Mouse (Mus musculus) lung, postnatal 0 days (tissue): ENCODE measurements around the gene Eef1a1. TPM values are rescaled to one million over a fixed set of nuclear protein-coding genes. Genes with fewer than 3 reads are reported as not detected.

Experiments
- ATAC-seq: fragments of 200-750 bp; cut with Nextera tagmentation; 2 replicates; pipeline ENCODE4 v1.8.0; 2017; ENCODE audit warnings: moderate library complexity
- DNase-seq: peaks from one replicate; pipeline ENCODE4 v3.0.0-alpha.2; 2016; ENCODE audit warnings: low spot score
- H3K27ac ChIP-seq: fragments of 300-500 bp; sonication (generic); 2 replicates; pipeline ENCODE4 v1.5.1; 2014; ENCODE audit warnings: antibody characterized with exemption, mild to moderate bottlenecking, low read length, mixed read lengths
- H3K27me3 ChIP-seq: fragments of 300-500 bp; sonication (generic); replicated peaks from 2 replicates; pipeline ENCODE4 v1.6.1; 2014; ENCODE audit warnings: low read length, mixed read lengths; ENCODE audit not compliant: insufficient read depth
- H3K36me3 ChIP-seq: fragments of 300-500 bp; sonication (generic); 2 replicates; pipeline ENCODE4 v1.6.1; 2014; ENCODE audit warnings: low read length, mixed read lengths; ENCODE audit not compliant: insufficient read depth
- H3K4me1 ChIP-seq: fragments of 300-500 bp; sonication (generic); 2 replicates; pipeline ENCODE4 v1.6.1; 2014; ENCODE audit warnings: antibody characterized with exemption, low read depth, low read length, mixed read lengths; ENCODE audit not compliant: insufficient read depth
- H3K4me2 ChIP-seq: fragments of 300-500 bp; sonication (generic); replicated peaks from 2 replicates; pipeline ENCODE4 v1.6.1; 2014; ENCODE audit warnings: low read depth, mild to moderate bottlenecking, low read length, moderate library complexity, mixed read lengths
- H3K4me3 ChIP-seq: fragments of 300-500 bp; sonication (generic); 2 replicates; pipeline ENCODE4 v1.5.1; 2014; ENCODE audit warnings: low read depth, low read length
- H3K9ac ChIP-seq: fragments of 300-500 bp; sonication (generic); replicated peaks from 2 replicates; pipeline ENCODE4 v1.6.1; 2014; ENCODE audit warnings: low read depth, mild to moderate bottlenecking
- H3K9me3 ChIP-seq: fragments of 300-500 bp; sonication (generic); 2 replicates; pipeline ENCODE4 v1.6.1; 2016; ENCODE audit warnings: low read length, mixed read lengths
- CTCF ChIP-seq: IDR thresholded peaks from 2 replicates; pipeline ENCODE4 v1.5.1; 2016; ENCODE audit warnings: antibody characterized with exemption, mild to moderate bottlenecking
- EP300 ChIP-seq: IDR thresholded peaks from 2 replicates; pipeline ENCODE4 v1.6.1; 2016; ENCODE audit warnings: antibody characterized with exemption, mild to moderate bottlenecking, control low read depth
- WGBS: fragments of 180-500 bp; shearing (Covaris S2); extraction: QIAGEN DNeasy Blood & Tissue Kit; methylation state at CpG from one replicate; pipeline ENCODE4 v1.1.7; 2014; 5-methylcytosine and 5-hydroxymethylcytosine counted together
- microRNA-seq: library from miRNA; unstranded; fragments of <30 nt; microRNA quantifications from one replicate; pipeline ENCODE4, GENCODE M21; 2016
- polyA plus RNA-seq: library from polyadenylated mRNA; unstranded; fragments of >200 nt; fragmentation: Nextera tagmentation; extraction: Ambion mirVana; gene quantifications from 2 replicates; pipeline ENCODE4 v1.2.1, GENCODE M21; 2015

The Eef1a1 gene
- polyA plus RNA-seq, 1 experiment from 2014 or later, result 2,930 TPM

DNA sequence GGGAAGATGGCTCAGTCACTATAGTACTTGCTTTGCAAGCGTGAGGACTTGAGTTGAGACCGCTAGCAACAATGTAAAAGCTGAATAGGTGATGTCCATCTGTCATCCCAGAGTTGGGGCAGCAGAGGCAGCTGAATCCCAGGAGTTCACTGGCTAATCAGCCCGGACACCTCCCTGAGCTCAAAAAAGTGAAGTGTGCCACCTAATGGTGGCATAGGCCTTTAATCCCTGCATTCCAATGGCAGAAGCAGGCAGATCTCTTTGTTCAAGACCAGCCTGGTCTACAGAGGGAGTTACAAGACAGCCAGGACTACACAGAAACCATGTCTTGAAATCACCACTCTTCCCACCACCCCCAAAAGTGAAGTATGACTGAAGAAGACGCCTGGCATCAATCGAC lies 56.5 kb downstream of the Eef1a1 start:
- TF ChIP-seq CTCF (peak; percentile 24; the same call in 1 of the 2 replicates), EP300 (no peak)
- Histone ChIP-seq H3K27me3 (no peaks in the 10 kb centered on the region), H3K36me3 (no peaks in the 10 kb centered on the region), H3K4me1 (no peaks in the 10 kb centered on the region), H3K9me3 (no peaks in the 10 kb centered on the region), H3K4me3 (no peak overlapping the region), H3K4me2 (no peak overlapping the region), H3K27ac (no peak overlapping the region), H3K9ac (no peak overlapping the region)
- no peak for ATAC-seq
- 90% methylated on average over 5 of the region's 5 CpGs for WGBS
- DNase-seq, result no peak

DNA sequence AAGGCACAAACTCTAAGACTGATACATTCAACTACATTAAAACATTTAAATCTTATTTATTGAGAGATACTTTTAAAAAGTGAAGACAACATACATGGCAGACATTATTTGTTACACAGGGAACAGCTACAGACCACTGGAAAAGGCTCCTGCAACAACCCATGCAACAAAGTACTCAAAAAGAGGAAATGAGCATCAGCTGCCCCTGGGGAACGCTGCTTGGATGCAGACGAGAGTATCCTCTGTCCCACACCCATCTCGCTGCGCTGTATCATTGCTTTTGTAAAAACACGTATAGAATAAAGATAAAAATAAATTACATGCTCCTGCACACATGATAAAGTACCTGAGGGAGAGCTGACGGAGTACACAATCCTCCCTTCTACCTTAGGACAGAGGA lies 58.5 kb downstream of the Eef1a1 start:
- no peak for TF ChIP-seq CTCF
- no peak for TF ChIP-seq EP300

DNA sequence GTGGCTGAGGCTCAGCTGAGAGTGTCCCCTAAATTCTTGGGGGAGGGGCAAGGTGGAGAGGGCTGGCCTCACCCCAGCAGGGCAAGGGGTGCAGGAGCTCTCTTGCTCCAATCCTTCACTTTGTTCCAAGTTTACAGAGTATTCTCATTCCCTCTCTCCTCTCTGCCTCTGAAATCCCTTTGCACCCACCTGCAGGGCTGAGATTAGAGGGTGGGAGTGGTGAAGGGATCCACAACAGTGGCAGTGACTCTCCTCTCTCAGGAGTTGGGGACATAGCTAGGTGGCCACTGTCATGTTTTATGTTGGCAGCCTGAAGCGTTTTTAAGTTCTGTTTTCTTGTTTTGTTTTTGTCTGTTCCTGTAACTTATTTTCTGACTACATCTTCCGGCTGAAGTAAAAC lies 59.4 kb downstream of the Eef1a1 start:
- Histone ChIP-seq H3K4me2 (no peak overlapping the region), H3K9ac (no peak overlapping the region), H3K9me3 (no peaks in the 10 kb centered on the region), H3K27me3 (no peaks in the 10 kb centered on the region), H3K4me1 (no peaks in the 10 kb centered on the region), H3K36me3 (no peaks in the 10 kb centered on the region), H3K27ac (no peak overlapping the region), H3K4me3 (no peak overlapping the region)
- DNase-seq (no peak), ATAC-seq (no peak)
- TF ChIP-seq EP300 (no peak), CTCF (no peak)
- WGBS, result 48% methylated on average over 2 of the region's 2 CpGs

More for the DNA sequence above, 58.5 kb downstream of the Eef1a1 start:
- H3K9me3 ChIP-seq, result no peaks in the 10 kb centered on the region
- H3K9ac ChIP-seq, result no peak overlapping the region
- no peaks in the 10 kb centered on the region for H3K4me1 ChIP-seq
- H3K4me2 ChIP-seq, result no peak overlapping the region
- H3K36me3 ChIP-seq, result no peaks in the 10 kb centered on the region
- H3K27me3 ChIP-seq, result no peaks in the 10 kb centered on the region
- WGBS, result 68% methylated on average over 6 of the region's 6 CpGs
- ATAC-seq, result no peak
- no peak overlapping the region for H3K27ac ChIP-seq
- no peak overlapping the region for H3K4me3 ChIP-seq
- no peak for DNase-seq

DNA sequence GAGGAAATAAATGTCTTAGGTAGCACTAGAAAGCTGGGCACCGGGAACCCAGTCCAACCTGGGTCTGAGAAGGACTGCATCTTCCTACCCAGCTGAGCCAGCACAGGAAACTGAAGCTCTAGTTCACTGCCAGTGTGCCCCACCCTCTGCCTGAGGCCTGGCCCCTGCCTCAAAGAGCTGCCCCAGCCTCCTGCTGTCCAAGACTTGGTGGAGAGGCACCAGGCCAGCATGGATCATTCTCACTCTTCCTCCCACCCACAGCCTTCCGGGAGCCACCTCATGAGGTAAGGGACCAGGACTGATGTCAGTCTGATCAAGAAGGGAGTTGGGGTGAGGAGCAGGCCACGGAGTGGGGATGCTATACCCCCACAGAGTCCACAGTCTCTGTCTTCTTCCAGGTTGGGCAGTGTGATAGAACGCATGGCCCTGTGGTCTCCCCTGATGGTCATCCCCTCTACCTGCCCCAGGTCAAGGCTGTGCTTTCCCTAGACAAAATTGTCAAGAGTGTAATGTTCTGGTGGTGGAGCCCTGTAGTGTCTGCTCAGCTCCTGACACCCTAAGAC lies 60.0 kb downstream of the Eef1a1 start:
- no peak overlapping the region for H3K9ac ChIP-seq
- WGBS, result 66% methylated on average over 4 of the region's 4 CpGs
- DNase-seq, result no peak
- H3K27me3 ChIP-seq, result no peaks in the 10 kb centered on the region
- no peaks in the 10 kb centered on the region for H3K4me1 ChIP-seq
- no peaks in the 10 kb centered on the region for H3K36me3 ChIP-seq
- TF ChIP-seq EP300 (no peak), CTCF (no peak)
- H3K4me2 ChIP-seq, result no peak overlapping the region
- no peaks in the 10 kb centered on the region for H3K9me3 ChIP-seq
- no peak overlapping the region for H3K4me3 ChIP-seq
- ATAC-seq, result no peak
- no peak overlapping the region for H3K27ac ChIP-seq

Small RNA genes lying within 50 kb of the gene (microRNA-seq; reads per million reads assigned to microRNA genes)
- gene Gm26377, result not detected

Other genes starting within 250 kb of the Eef1a1 start
- gene Gm3776, start 232.0 kb downstream of the Eef1a1 start, polyA plus RNA-seq, result 0.51 and 0.62 TPM in 2 replicates
- 0.29 and 0.68 TPM in 2 replicates for gene Gm10639, start 199.2 kb downstream of the Eef1a1 start, polyA plus RNA-seq
- gene Omt2a, start 174.4 kb downstream of the Eef1a1 start, polyA plus RNA-seq, result not detected in 2 replicates
- not detected in 2 replicates for gene Omt2b, start 161.6 kb downstream of the Eef1a1 start, polyA plus RNA-seq
- 4.8 and 4.9 TPM in 2 replicates for gene Gsta2, start 133.4 kb downstream of the Eef1a1 start, polyA plus RNA-seq
- 0.71 and 0.81 TPM in 2 replicates for gene Dppa5a, start 121.0 kb downstream of the Eef1a1 start, polyA plus RNA-seq
- 3.3 and 4.1 TPM in 2 replicates for gene Ooep, start 110.4 kb downstream of the Eef1a1 start, polyA plus RNA-seq
- gene Ddx43, start 93.4 kb downstream of the Eef1a1 start, polyA plus RNA-seq, result 0.05 TPM in 1 of 2 replicates, not detected in the other
- 0.86 TPM in 2 replicates for gene Cgas, start 45.9 kb downstream of the Eef1a1 start, polyA plus RNA-seq
- gene Mto1, start 40.9 kb downstream of the Eef1a1 start, polyA plus RNA-seq, result 11.2 and 12.2 TPM in 2 replicates
- gene Gm17324, start 40.4 kb downstream of the Eef1a1 start, polyA plus RNA-seq, result 0.80 and 0.88 TPM in 2 replicates
- 19.9 TPM in 2 replicates for gene Slc17a5, start 98.9 kb upstream of the Eef1a1 start, polyA plus RNA-seq
- gene Cd109, start 126.4 kb upstream of the Eef1a1 start, polyA plus RNA-seq, result 2.7 TPM in 2 replicates